Mouse (Mus musculus): ENCODE results near the gene Ets1. TPM values are rescaled to one million over a fixed set of nuclear protein-coding genes. Genes with fewer than 3 reads are reported as not detected.

The Ets1 gene
- polyA plus RNA-seq, 1 experiment from 2014 or later = 16.0 TPM

DNA sequence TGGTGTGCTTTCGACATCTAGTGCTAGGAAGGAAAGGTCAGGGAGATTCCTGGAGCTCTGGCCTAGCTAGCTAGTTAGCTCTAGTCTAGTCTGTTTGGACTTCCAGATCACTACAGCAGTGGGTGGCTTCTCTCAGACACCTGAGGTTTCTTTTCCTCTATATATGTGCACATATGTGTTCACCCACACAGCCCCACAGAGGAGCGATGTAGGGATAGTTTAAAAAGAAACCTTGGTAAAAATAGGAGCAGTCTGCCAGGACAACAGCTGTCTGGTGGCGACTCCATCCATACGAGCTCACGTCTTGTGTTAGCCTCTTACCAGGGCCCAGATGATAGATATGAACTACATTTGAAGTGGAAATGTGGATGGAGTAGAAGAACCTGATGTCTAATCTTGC, 112.5 kb downstream of the Ets1 start:
- Histone ChIP-seq H3K9ac (no peak overlapping the region), H3K4me1 (0 out of 2 replicates have a peak, but pooled peaks cover 4% of the 10 kb centered on the region), H3K36me3 (ENCODE audit: poor library complexity, severe bottlenecking) (no peaks in the 10 kb centered on the region), H3K4me3 (no peak overlapping the region), H3K27me3 (0 out of 2 replicates have a peak, but pooled peaks cover 3% of the 10 kb centered on the region), H3K9me3 (replicated peaks) (no peaks in the 10 kb centered on the region), H3K27ac (no peak overlapping the region), H3K4me2 (no peak overlapping the region)
- WGBS = 96% methylated on average over 5 of the region's 5 CpGs
- no peak for ATAC-seq

DNA sequence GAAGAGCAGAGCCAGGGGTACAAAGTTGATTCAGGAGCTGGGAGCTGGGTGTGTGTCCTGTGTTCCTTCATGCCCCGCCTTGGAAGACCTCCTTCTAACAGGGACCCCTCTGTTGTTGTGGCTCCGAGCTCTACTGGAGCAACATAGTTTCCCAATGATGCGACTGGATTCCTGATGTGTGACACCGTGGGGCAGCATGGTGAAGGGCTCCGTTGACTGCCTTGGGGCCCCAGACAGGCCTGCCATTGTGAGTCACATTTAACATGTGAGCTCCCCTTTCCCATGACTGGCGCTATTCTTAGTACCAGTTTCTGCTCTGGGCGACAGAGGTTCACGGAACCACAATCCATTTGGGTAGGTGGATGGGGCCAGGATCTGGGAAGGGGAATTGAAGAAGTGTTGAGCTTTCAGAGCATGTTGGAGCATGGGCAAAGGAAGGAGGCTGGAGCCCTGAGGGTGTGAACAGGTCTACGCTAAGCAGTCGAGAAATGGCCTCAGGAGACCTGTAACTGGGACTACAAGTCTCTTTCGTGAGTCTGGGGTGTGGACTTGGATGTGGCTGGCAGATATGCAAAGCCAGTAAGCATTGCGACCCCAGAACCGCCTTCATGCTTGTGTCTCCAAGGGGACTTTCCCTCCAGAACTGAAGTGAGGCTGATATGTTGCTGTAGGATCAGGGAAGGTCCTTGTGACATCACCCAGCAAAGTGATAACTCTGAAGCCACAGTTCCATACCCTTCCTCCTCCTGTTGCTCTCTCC, 113.9 kb downstream of the Ets1 start:
- no peak overlapping the region for H3K4me2 ChIP-seq
- no peak overlapping the region for H3K9ac ChIP-seq
- no peak overlapping the region for H3K27ac ChIP-seq
- 0 out of 2 replicates have a peak, but pooled peaks cover 3% of the 10 kb centered on the region for H3K27me3 ChIP-seq
- H3K4me3 ChIP-seq = no peak overlapping the region
- ATAC-seq = no peak
- H3K36me3 ChIP-seq (ENCODE audit: poor library complexity, severe bottlenecking) = no peaks in the 10 kb centered on the region
- WGBS = 88% methylated on average over 13 of the region's 13 CpGs
- H3K4me1 ChIP-seq = no peaks in the 10 kb centered on the region
- no peaks in the 10 kb centered on the region for H3K9me3 ChIP-seq (replicated peaks)

DNA sequence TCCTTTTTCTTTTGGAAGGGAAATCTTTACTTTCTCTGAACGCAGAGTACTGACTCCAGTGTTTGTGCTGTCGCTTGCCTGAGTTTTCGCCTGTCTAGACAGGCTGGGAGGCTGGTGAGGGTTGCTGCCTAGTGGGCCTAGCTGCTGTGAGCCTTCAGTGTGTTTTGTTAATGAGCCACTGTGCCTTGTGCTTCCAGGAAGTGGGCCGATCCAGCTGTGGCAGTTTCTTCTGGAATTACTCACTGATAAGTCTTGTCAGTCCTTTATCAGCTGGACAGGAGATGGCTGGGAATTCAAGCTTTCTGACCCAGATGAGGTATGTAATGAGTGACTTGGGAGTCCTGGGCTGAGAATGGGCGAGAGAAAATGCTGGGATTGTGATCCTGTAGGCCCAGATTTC, 116.6 kb downstream of the Ets1 start:
- Histone ChIP-seq H3K36me3 (ENCODE audit: poor library complexity, severe bottlenecking) (no peaks in the 10 kb centered on the region), H3K9ac (no peak overlapping the region), H3K4me1 (no peaks in the 10 kb centered on the region), H3K9me3 (replicated peaks) (no peaks in the 10 kb centered on the region), H3K27me3 (no peaks in the 10 kb centered on the region), H3K27ac (no peak overlapping the region), H3K4me2 (no peak overlapping the region), H3K4me3 (no peak overlapping the region)
- WGBS = 86% methylated on average over 5 of the region's 5 CpGs
- no peak for ATAC-seq

DNA sequence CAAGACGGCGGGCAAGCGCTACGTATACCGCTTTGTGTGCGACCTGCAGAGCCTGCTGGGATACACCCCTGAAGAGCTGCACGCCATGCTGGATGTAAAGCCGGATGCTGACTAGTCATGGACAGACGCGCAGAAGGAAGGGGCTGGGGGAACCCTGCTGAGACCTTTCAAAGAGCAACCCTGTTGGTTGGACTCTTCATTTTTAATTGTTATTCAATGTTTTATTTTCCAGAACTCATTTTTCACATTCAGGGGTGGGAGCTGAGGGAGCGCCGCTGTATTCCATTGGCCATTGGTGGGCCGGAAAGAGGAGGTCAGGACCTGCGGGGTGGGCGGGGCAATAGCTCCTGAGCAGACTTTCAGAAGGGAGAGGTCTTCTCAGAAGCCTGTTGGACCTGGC, 118.3 kb downstream of the Ets1 start:
- Histone ChIP-seq H3K9me3 (replicated peaks) (no peaks in the 10 kb centered on the region), H3K4me1 (no peaks in the 10 kb centered on the region), H3K27ac (no peak overlapping the region), H3K36me3 (ENCODE audit: poor library complexity, severe bottlenecking) (no peaks in the 10 kb centered on the region), H3K9ac (no peak overlapping the region), H3K4me3 (no peak overlapping the region), H3K27me3 (no peaks in the 10 kb centered on the region), H3K4me2 (no peak overlapping the region)
- WGBS = 86% methylated on average over 15 of the region's 15 CpGs
- no peak for ATAC-seq

DNA sequence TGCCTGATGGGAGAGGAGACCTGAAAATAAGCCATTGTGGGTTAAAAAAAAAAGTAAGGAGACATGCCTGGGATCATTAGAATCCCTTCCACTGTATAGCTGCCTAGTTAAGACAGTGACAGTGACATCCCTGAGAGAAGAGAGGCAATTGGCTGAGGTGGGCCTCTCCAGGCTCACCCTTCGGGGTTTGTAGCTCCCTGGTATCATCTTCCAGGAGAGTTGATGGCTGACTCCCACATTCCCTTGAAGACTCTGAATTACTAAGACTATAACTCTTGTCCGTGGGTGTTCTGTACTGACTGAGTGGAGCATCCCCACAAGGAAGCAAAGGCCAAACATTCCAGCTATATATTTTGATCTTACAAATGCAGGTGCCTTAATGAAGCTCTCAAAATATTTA, 120.0 kb downstream of the Ets1 start:
- no peaks in the 10 kb centered on the region for H3K27me3 ChIP-seq
- no peak overlapping the region for H3K9ac ChIP-seq
- ATAC-seq = no peak
- WGBS = 88% methylated on average over 2 of the region's 2 CpGs
- no peak overlapping the region for H3K4me3 ChIP-seq
- no peaks in the 10 kb centered on the region for H3K36me3 ChIP-seq (ENCODE audit: poor library complexity, severe bottlenecking)
- no peaks in the 10 kb centered on the region for H3K4me1 ChIP-seq
- no peak overlapping the region for H3K4me2 ChIP-seq
- H3K27ac ChIP-seq = no peak overlapping the region
- H3K9me3 ChIP-seq (replicated peaks) = no peaks in the 10 kb centered on the region

DNA sequence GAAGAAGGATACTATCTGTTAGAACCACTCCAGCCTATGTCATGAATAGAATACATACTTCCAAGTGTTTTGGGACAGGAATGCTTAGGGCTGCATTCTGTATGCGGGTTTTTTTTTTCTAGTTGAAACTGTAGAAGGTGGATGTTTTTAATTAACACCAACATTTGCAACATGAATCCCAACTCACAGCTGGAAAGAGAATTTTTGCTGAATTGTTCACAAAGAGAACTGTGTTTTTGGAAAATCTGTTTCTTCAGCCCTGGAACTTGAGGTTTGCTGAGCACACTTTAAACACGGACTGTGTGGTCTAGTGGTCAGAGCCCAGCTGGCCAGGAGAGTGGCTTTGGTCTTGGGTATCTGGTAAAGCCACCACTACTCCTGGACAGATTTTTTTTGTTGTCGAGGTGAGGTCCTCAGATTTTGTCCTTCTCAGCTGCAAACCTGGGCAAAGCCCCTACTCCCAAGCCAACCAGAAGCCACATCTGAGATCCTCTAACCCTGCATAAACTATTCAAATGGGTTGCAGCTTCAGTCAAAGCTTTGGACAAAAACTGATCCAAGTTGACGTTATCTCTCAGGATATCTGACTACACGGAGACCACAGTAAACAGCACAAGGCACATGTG, 122.4 kb downstream of the Ets1 start:
- no peak overlapping the region for H3K4me2 ChIP-seq
- H3K4me3 ChIP-seq = no peak overlapping the region
- no peaks in the 10 kb centered on the region for H3K9me3 ChIP-seq (replicated peaks)
- H3K27ac ChIP-seq = no peak overlapping the region
- no peak overlapping the region for H3K9ac ChIP-seq
- H3K36me3 ChIP-seq (ENCODE audit: poor library complexity, severe bottlenecking) = no peaks in the 10 kb centered on the region
- ATAC-seq = no peak
- WGBS = 91% methylated on average over 5 of the region's 5 CpGs
- no peaks in the 10 kb centered on the region for H3K27me3 ChIP-seq
- H3K4me1 ChIP-seq = no peaks in the 10 kb centered on the region

DNA sequence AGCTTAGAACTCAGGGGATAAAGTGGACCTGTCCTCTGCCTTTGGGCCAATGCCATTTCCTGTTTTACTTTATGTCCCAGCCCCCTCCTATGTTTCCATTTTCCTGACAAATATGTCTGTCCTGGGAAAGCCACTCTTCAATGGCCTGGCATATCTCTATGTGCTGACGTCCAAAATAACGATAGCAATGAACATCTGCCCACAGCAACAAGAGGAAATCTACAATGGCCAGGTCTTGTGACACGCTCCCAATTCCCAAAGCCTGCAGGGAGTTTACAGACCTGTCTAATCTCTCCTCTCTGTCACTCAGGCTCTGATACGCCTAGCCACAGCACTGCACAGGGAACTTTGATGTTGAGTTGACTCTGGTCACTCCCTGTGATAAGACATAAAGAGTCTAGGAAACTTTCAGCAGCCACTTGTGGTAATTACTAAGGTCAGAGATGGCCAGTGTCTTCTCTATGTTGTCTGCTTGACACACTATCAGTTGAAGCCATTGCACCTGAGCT, 124.7 kb downstream of the Ets1 start:
- WGBS = 91% methylated on average over 4 of the region's 4 CpGs
- no peak overlapping the region for H3K9ac ChIP-seq
- H3K4me2 ChIP-seq = no peak overlapping the region
- no peaks in the 10 kb centered on the region for H3K4me1 ChIP-seq
- ATAC-seq = no peak
- H3K9me3 ChIP-seq (replicated peaks) = no peaks in the 10 kb centered on the region
- H3K27me3 ChIP-seq = no peaks in the 10 kb centered on the region
- H3K27ac ChIP-seq = no peak overlapping the region
- H3K36me3 ChIP-seq (ENCODE audit: poor library complexity, severe bottlenecking) = no peaks in the 10 kb centered on the region
- no peak overlapping the region for H3K4me3 ChIP-seq

DNA sequence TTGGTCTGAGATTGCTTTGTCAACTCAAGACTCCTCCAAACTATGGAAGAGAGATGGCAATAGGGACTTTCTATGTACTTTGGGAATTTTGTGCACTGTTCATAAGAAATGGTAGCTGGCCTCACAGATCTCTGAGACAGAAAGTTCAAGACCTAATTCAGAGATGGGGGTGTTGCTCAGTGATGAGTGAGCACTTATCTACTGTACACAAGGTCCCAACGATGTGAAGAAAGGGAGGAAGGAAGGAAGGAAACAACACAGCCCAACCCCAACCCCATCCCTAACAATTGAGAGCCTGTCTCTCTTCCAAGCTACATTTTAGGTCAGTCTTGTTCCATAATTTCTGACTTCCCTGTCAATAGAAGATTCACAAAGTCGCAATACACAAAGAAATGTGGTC, 125.3 kb downstream of the Ets1 start:
- ATAC-seq = no peak
- H3K9me3 ChIP-seq (replicated peaks) = no peaks in the 10 kb centered on the region
- H3K27ac ChIP-seq = no peak overlapping the region
- no peaks in the 10 kb centered on the region for H3K27me3 ChIP-seq
- WGBS = 81% methylated on average over 2 of the region's 2 CpGs
- H3K4me2 ChIP-seq = no peak overlapping the region
- H3K9ac ChIP-seq = no peak overlapping the region
- H3K36me3 ChIP-seq (ENCODE audit: poor library complexity, severe bottlenecking) = no peaks in the 10 kb centered on the region
- H3K4me3 ChIP-seq = no peak overlapping the region
- no peaks in the 10 kb centered on the region for H3K4me1 ChIP-seq

DNA sequence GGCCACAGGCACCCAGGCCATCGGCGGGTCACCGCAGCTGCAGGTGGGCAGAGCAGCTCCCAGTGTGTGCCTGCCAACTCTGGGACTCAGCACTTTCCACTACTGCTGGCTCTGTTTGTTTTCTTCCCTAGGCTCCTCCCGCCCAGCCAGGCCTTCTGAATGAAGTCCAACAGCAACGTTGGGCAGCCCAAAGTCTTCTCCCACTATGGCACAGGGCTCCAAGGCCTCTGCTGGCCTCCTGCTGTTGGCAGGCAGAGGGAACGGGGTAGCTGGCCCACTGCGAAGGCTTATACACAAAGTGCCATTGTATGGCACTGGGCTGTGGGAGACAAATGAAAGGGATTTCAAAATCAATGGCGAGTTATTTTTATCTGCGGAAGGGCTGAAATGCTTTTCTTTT, 128.4 kb downstream of the Ets1 start:
- Histone ChIP-seq H3K9me3 (replicated peaks) (no peaks in the 10 kb centered on the region), H3K4me1 (no peaks in the 10 kb centered on the region), H3K36me3 (ENCODE audit: poor library complexity, severe bottlenecking) (no peaks in the 10 kb centered on the region), H3K9ac (no peak overlapping the region), H3K27ac (no peak overlapping the region), H3K4me2 (no peak overlapping the region), H3K4me3 (no peak overlapping the region), H3K27me3 (no peaks in the 10 kb centered on the region)
- WGBS = 57% methylated on average over 9 of the region's 9 CpGs
- ATAC-seq = no peak

DNA sequence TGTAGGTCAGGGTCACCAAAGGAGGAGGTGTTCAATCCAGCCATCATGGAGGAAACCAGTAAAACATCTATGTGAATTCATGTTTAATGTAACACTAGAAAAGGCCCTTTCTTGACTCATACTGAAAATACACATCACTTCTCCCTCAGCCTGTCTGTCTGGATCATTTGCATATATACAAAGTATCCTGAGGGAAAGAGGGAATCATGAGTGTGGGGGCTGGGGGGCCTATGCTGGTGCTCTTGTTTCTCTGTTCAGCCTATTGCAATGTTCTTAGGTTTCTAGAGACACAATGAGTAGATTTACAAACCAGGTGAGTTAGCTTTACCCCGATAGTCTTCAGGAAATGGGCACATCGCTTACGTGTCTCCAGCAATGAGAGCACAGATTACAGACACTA, 129.1 kb downstream of the Ets1 start:
- H3K4me2 ChIP-seq = no peak overlapping the region
- 93% methylated on average over 3 of the region's 3 CpGs for WGBS

DNA sequence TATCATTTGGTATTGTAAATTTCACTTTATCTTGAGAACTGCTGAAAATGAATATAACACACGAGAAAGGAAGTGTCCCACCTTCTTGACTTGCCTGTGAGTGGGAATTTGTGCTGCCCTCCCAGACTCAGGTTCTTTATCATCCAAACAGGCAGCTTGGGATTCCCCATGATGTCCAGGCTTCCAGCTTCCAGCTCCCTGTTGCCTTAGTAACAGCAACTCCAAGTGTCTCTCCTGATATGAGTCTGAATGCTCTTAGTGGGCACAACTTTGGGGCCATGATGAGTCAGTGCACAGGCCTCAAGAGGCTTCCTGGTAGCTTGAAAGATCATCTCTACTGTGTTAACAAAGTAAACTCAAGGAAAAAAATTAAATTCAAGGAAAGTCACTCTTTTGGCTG, 142.8 kb downstream of the Ets1 start:
- no peaks in the 10 kb centered on the region for H3K9me3 ChIP-seq (replicated peaks)
- H3K9ac ChIP-seq = no peak overlapping the region
- H3K4me2 ChIP-seq = no peak overlapping the region
- WGBS = 76% methylated on average over 1 of the region's 1 CpGs
- no peak for ATAC-seq
- no peaks in the 10 kb centered on the region for H3K4me1 ChIP-seq
- no peak overlapping the region for H3K27ac ChIP-seq
- no peaks in the 10 kb centered on the region for H3K36me3 ChIP-seq (ENCODE audit: poor library complexity, severe bottlenecking)
- no peaks in the 10 kb centered on the region for H3K27me3 ChIP-seq
- H3K4me3 ChIP-seq = no peak overlapping the region

More for the DNA sequence above, 129.1 kb downstream of the Ets1 start:
- no peaks in the 10 kb centered on the region for H3K27me3 ChIP-seq
- H3K36me3 ChIP-seq (ENCODE audit: poor library complexity, severe bottlenecking) = no peaks in the 10 kb centered on the region
- H3K9me3 ChIP-seq (replicated peaks) = no peaks in the 10 kb centered on the region
- no peak for ATAC-seq
- no peak overlapping the region for H3K4me3 ChIP-seq
- H3K4me1 ChIP-seq = no peaks in the 10 kb centered on the region
- no peak overlapping the region for H3K27ac ChIP-seq
- H3K9ac ChIP-seq = no peak overlapping the region

DNA sequence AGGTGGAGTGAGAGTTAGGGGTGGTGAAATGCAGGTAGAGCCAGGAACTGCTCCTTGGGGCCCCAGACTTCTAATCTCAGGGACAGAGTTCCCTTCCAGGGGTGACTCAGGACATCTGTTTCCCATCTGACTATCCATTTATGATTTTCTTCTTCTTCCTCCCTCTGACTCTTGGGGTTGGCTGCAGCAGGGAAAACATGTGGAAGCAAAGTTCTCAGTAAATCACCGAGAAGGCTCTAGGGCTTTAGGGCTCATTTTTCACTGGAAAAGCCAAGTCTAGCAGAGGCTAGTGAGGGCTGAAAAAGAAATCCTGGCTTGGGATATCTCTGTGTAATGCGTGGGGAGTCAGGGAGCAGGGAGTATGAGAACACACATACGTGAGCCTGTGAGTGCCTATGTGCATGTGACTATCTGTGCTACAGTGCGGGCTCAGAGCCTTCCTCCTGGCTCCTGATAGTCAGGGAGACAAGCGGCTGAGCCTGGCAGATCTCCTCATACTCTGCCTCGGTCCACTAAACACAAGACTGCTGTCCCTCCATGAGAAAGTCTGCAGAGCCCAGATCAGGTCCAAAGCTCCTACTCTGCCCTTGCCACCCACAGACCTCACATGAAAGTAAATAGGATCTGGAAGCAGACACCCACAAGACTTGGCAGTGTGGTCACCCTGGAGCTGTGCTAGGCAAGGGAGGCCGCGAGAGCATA, 146.5 kb downstream of the Ets1 start:
- Histone ChIP-seq H3K4me1 (no peaks in the 10 kb centered on the region), H3K36me3 (ENCODE audit: poor library complexity, severe bottlenecking) (no peaks in the 10 kb centered on the region), H3K4me2 (no peak overlapping the region), H3K4me3 (no peak overlapping the region), H3K27me3 (no peaks in the 10 kb centered on the region), H3K27ac (no peak overlapping the region), H3K9ac (no peak overlapping the region), H3K9me3 (replicated peaks) (no peaks in the 10 kb centered on the region)
- ATAC-seq = no peak
- 89% methylated on average over 8 of the region's 8 CpGs for WGBS
